Mouse (Mus musculus) myocyte (in vitro differentiated cells): ENCODE measurements around the gene Sez6l. TPM values are rescaled to one million over a fixed set of nuclear protein-coding genes. Genes with fewer than 3 reads are reported as not detected.
"Not testable (repeated sequence)": the region's sequence is repeated elsewhere in the genome, so short reads cannot be mapped to it uniquely, and the experiment has no call there.

ENCODE experiments used
- H3K27me3 ChIP-seq: one replicate; pipeline ENCODE4 v1.6.1; 2011; ENCODE audit not compliant: control insufficient read depth, insufficient read depth, insufficient read length
- H3K36me3 ChIP-seq: one replicate; pipeline ENCODE4 v1.6.1; 2011; ENCODE audit not compliant: control insufficient read depth, insufficient read depth
- H3K4me2 ChIP-seq: one replicate; pipeline ENCODE4 v1.6.1; 2011; ENCODE audit warnings: low read depth, control low read depth
- H3K4me3 ChIP-seq: one replicate; pipeline ENCODE4 v1.5.1; 2011; ENCODE audit warnings: mild to moderate bottlenecking, control low read depth, moderate library complexity
- H3K79me2 ChIP-seq: one replicate; pipeline ENCODE4 v1.6.1; 2011; ENCODE audit not compliant: control insufficient read depth, insufficient read depth
- H3ac ChIP-seq: one replicate; pipeline ENCODE4 v1.6.1; 2011; ENCODE audit not compliant: control insufficient read depth, insufficient read length
- CEBPB ChIP-seq: IDR thresholded peaks from 2 replicates; pipeline ENCODE4 v1.6.1; 2011; ENCODE audit warnings: mild to moderate bottlenecking, moderate library complexity; ENCODE audit not compliant: poor library complexity, insufficient read depth, severe bottlenecking
- E2F4 ChIP-seq: IDR thresholded peaks from one replicate; pipeline ENCODE4 v1.6.1; 2011; ENCODE audit warnings: mild to moderate bottlenecking, control low read depth, moderate library complexity; ENCODE audit not compliant: insufficient read depth
- MAX ChIP-seq: IDR thresholded peaks from one replicate; pipeline ENCODE4 v1.6.1; 2011; ENCODE audit warnings: low read depth, mild to moderate bottlenecking, control low read depth
- MYOD1 ChIP-seq, 3 experiments: IDR thresholded peaks; one replicate each; pipeline ENCODE4 v1.6.1; 2011; ENCODE audit warnings: control low read depth in 2 of 3, low read depth in 2 of 3, mild to moderate bottlenecking in 2 of 3, moderate library complexity in 1 of 3; ENCODE audit not compliant: insufficient read length in 2 of 3, control insufficient read depth in 1 of 3
- MYOG ChIP-seq, 3 experiments: IDR thresholded peaks; one replicate each; pipeline ENCODE4 v1.6.1; 2011; ENCODE audit warnings: control low read depth in 2 of 3, low read depth in 2 of 3, mild to moderate bottlenecking in 2 of 3; ENCODE audit not compliant: insufficient read length in 2 of 3, control insufficient read depth in 1 of 3, insufficient read depth in 1 of 3
- POLR2A ChIP-seq: IDR thresholded peaks from one replicate; pipeline ENCODE4 v1.6.1; 2011; ENCODE audit warnings: low read depth, mild to moderate bottlenecking, control low read depth, moderate library complexity; ENCODE audit not compliant: insufficient read length
- POLR2AphosphoS2 ChIP-seq: IDR thresholded peaks from one replicate; pipeline ENCODE4 v1.6.1; 2011; ENCODE audit warnings: low read depth, control low read depth; ENCODE audit not compliant: insufficient read length
- REST ChIP-seq: IDR thresholded peaks from one replicate; pipeline ENCODE4 v1.6.1; 2011; ENCODE audit warnings: mild to moderate bottlenecking, control low read depth, moderate library complexity; ENCODE audit not compliant: insufficient read depth, insufficient read length
- SRF ChIP-seq: IDR thresholded peaks from one replicate; pipeline ENCODE4 v1.6.1; 2011; ENCODE audit warnings: low read depth; ENCODE audit not compliant: control insufficient read depth, insufficient read length
- TCF12 ChIP-seq: IDR thresholded peaks from one replicate; pipeline ENCODE4 v1.6.1; 2011; ENCODE audit warnings: mild to moderate bottlenecking, control low read depth; ENCODE audit not compliant: poor library complexity, insufficient read depth, severe bottlenecking
- TCF3 ChIP-seq: IDR thresholded peaks from one replicate; pipeline ENCODE4 v1.6.1; 2011; ENCODE audit warnings: low read depth, control low read depth; ENCODE audit not compliant: insufficient read length
- USF1 ChIP-seq: IDR thresholded peaks from one replicate; pipeline ENCODE4 v1.6.1; 2011; ENCODE audit warnings: low read depth, mild to moderate bottlenecking, control low read depth, moderate library complexity
- polyA plus RNA-seq: library from polyadenylated mRNA; unstranded; fragments of >200 nt; fragmentation: generic; extraction: Trizol; gene quantifications from one replicate; pipeline ENCODE4 v1.2.1, GENCODE M21; 2012; ENCODE audit warnings: missing spikeins

The Sez6l gene
- polyA plus RNA-seq, 1 experiment = not detected

DNA sequence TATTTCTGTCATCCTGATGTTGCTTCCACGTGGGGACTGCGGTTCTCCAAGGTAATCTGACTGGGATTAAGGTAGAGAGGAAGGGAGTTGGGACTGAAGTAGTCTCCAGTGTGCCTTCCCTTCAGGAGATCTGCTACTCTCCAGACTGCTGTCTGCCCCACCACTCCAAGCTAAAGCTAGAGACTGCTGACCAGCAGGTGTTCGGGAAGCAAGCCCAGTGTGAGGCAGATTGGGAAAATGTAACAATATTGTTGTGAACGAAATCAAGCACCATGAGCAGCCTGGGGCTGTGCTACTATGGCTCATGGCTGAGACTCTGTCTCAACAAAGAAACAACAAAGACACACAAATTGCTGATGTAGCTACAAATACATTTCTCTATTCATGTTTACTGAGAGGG lies 159.0 kb downstream of the Sez6l start:
- H3K36me3 ChIP-seq = no peaks in the 10 kb centered on the region
- no peaks in the 10 kb centered on the region for H3K79me2 ChIP-seq
- peaks cover 22% of the 10 kb centered on the region for H3K27me3 ChIP-seq
- no peak overlapping the region for H3K4me3 ChIP-seq
- no peak overlapping the region for H3K4me2 ChIP-seq
- H3ac ChIP-seq = no peak overlapping the region
- TF ChIP-seq MYOG (IDR thresholded peaks at IDR 0.05; ENCODE audit: control insufficient read depth in 1 of 3, insufficient read depth in 1 of 3, insufficient read length in 2 of 3, low read depth in 2 of 3) = no peak
- TF ChIP-seq TCF3 = no peak
- TF ChIP-seq MYOD1 (IDR thresholded peaks at IDR 0.05; ENCODE audit: control insufficient read depth in 1 of 3, insufficient read length in 2 of 3, low read depth in 2 of 3) = no peak
- no peak for TF ChIP-seq SRF
- TF ChIP-seq USF1 = no peak
- TF ChIP-seq TCF12 = no peak
- no peak for TF ChIP-seq REST
- no peak for TF ChIP-seq E2F4
- TF ChIP-seq POLR2AphosphoS2 = no peak
- no peak for TF ChIP-seq POLR2A
- TF ChIP-seq MAX = no peak

DNA sequence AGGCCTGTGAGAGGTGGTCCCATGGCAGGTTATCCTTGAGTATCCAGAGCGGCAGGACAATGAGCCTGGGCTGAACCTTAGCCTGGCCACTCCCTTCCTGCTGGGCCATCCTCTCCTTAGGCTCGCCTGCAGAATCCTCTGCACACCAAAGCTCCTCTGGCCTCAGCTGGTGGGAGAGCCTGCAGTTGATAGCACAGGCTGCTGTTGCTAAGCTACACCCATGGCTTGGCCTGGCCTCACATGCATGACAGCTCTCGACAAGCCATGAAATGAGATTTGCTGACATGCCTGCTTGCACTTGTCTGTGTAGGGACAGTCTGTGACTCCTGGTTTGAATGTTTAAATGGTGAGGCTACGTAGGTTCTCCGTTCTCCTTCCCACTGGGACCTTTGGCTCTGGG lies 160.3 kb downstream of the Sez6l start:
- no peaks in the 10 kb centered on the region for H3K36me3 ChIP-seq
- no peak overlapping the region for H3K4me2 ChIP-seq
- H3K79me2 ChIP-seq = no peaks in the 10 kb centered on the region
- no peak overlapping the region for H3ac ChIP-seq
- TF ChIP-seq MYOG (IDR thresholded peaks at IDR 0.05; ENCODE audit: control insufficient read depth in 1 of 3, insufficient read depth in 1 of 3, insufficient read length in 2 of 3, low read depth in 2 of 3) (no peak), SRF (no peak), TCF3 (no peak), TCF12 (no peak), USF1 (no peak), POLR2AphosphoS2 (no peak)
- H3K4me3 ChIP-seq = no peak overlapping the region
- H3K27me3 ChIP-seq = peaks cover 9% of the 10 kb centered on the region

DNA sequence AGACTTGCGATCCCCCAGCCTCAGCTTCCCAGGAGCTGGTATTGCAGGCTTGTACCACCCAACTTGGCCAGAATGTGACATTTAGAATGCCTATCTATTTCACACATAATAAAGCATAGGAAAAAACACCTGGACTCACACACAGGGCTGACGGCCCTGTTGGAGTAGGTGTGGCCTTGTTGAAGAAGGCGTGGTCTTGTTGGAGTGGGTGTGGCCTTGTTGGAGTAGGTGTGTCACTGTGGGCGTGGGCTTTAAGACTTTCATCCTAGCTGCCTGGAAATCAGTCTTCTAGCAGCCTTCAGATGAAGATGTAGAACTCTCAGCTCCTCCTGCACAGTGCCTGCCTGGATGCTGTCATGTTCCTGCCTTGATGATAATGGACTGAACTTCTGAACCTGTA lies 164.2 kb downstream of the Sez6l start:
- not testable (repeated sequence) for H3K27me3 ChIP-seq, H3K79me2 ChIP-seq, H3K4me2 ChIP-seq, H3K36me3 ChIP-seq, H3K4me3 ChIP-seq, H3ac ChIP-seq

DNA sequence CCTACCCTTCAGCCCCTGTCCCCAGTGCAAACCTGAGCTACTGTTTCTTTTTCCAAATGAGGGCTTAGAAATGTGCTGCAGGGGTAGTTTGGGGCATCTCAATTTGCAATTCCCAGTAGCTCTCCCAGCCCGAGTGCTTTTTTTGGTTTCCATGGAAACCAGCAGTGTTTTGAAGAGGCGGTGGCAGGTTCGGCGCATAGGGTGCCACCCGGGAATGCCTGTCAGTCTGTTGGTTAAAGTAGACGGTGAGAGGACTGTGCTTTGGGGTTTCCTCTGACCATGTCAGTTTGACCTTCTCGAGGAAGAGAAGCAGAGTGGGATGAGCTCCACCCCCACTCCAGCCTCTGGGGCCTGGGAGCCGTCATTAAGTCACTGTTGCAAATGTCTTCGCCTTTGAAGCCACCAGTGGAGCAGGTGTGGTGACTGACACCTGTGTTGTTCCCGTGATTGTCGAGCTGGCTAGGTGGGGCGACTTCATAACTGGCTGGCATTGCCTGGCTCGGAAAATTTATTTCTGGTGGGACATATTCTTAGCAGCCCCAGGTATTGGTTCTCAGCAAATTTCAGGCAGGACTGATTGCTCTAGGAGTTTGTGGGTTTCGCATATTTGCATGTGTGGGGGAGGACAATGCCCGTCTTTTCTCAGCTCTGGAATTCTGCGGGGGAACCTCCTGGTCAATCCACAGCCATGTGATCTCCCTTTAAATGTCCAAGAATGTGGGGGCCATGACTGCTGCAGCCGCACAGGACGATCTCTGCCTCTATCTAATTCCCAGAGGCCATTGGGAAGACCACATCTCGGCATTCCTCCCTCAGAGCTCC lies 165.3 kb downstream of the Sez6l start:
- Histone ChIP-seq H3ac (no peak overlapping the region), H3K79me2 (no peaks in the 10 kb centered on the region), H3K36me3 (no peaks in the 10 kb centered on the region), H3K4me3 (no peak overlapping the region), H3K27me3 (no peaks in the 10 kb centered on the region), H3K4me2 (no peak overlapping the region)
- TF ChIP-seq TCF3 (no peak), SRF (no peak), CEBPB (no peak), MYOD1 (IDR thresholded peaks at IDR 0.05; ENCODE audit: control insufficient read depth in 1 of 3, insufficient read length in 2 of 3, low read depth in 2 of 3) (peak in 1 of 3 experiments; percentile 22), REST (no peak), E2F4 (no peak), MYOG (IDR thresholded peaks at IDR 0.05; ENCODE audit: control insufficient read depth in 1 of 3, insufficient read depth in 1 of 3, insufficient read length in 2 of 3, low read depth in 2 of 3) (no peak), TCF12 (no peak)

DNA sequence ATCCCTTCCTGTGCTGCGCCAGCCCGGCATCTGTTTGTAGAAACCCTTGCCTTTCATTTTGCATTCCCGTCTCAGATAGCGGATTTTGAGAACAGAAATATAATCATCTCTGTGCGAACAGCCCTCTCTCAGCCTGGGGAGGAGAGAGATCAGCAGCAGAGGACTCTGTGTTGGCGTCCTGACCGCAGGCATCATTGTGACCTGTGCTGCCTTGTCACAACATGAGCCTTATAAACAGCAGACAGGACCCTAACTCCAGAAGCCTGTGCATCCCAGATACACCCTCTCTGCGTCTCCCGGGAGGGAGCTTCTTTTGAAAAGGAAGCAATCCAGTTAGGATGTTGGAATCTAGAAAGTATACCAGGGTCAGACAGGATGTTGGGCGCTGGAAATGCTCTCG lies 165.9 kb downstream of the Sez6l start:
- Histone ChIP-seq H3K36me3 (no peaks in the 10 kb centered on the region), H3K4me3 (no peak overlapping the region), H3K27me3 (no peaks in the 10 kb centered on the region), H3K79me2 (no peaks in the 10 kb centered on the region), H3K4me2 (no peak overlapping the region), H3ac (no peak overlapping the region)
- TF ChIP-seq POLR2A = no peak
- TF ChIP-seq TCF12 = no peak
- no peak for TF ChIP-seq REST
- no peak for TF ChIP-seq E2F4
- TF ChIP-seq POLR2AphosphoS2 = no peak
- no peak for TF ChIP-seq TCF3
- TF ChIP-seq MAX = no peak
- no peak for TF ChIP-seq SRF
- no peak for TF ChIP-seq MYOD1 (IDR thresholded peaks at IDR 0.05; ENCODE audit: control insufficient read depth in 1 of 3, insufficient read length in 2 of 3, low read depth in 2 of 3)
- TF ChIP-seq MYOG (IDR thresholded peaks at IDR 0.05; ENCODE audit: control insufficient read depth in 1 of 3, insufficient read depth in 1 of 3, insufficient read length in 2 of 3, low read depth in 2 of 3) = no peak
